Mouse (Mus musculus) heart, embryonic 15.5 days (tissue): Measurements from ENCODE around the gene Fam155a. TPM values are rescaled to one million over a fixed set of nuclear protein-coding genes. Genes with fewer than 3 reads are reported as not detected.

Experiments used
- ATAC-seq: fragments of 200-750 bp; cut with Nextera tagmentation; replicated peaks from 2 replicates; pipeline ENCODE4 v1.8.0; 2017; ENCODE audit warnings: low read depth, moderate TSS enrichment; ENCODE audit not compliant: insufficient number of reproducible peaks, insufficient read depth, low FRiP score
- H3K27ac ChIP-seq: fragments of 300-500 bp; sonication (generic); 2 replicates; pipeline ENCODE4 v1.5.1; 2015; ENCODE audit warnings: mild to moderate bottlenecking, inconsistent platforms
- H3K27me3 ChIP-seq: fragments of 300-500 bp; sonication (generic); 2 replicates; pipeline ENCODE4 v1.6.1; 2015; ENCODE audit warnings: inconsistent platforms
- H3K36me3 ChIP-seq: fragments of 300-500 bp; sonication (generic); 2 replicates; pipeline ENCODE4 v1.6.1; 2015; ENCODE audit warnings: mild to moderate bottlenecking, inconsistent platforms
- H3K4me1 ChIP-seq: fragments of 300-500 bp; sonication (generic); replicated peaks from 2 replicates; pipeline ENCODE4 v1.6.1; 2015; ENCODE audit warnings: inconsistent platforms
- H3K4me2 ChIP-seq: fragments of 300-500 bp; sonication (generic); 2 replicates; pipeline ENCODE4 v1.6.1; 2015; ENCODE audit warnings: inconsistent platforms, mild to moderate bottlenecking, moderate library complexity
- H3K4me3 ChIP-seq: fragments of 300-500 bp; sonication (generic); 2 replicates; pipeline ENCODE4 v1.5.1; 2015; ENCODE audit warnings: mild to moderate bottlenecking, inconsistent platforms
- H3K9ac ChIP-seq: fragments of 300-500 bp; sonication (generic); 2 replicates; pipeline ENCODE4 v1.6.1; 2015; ENCODE audit warnings: mild to moderate bottlenecking, inconsistent platforms
- H3K9me3 ChIP-seq: fragments of 300-500 bp; sonication (generic); replicated peaks from 2 replicates; pipeline ENCODE4 v1.6.1; 2016; ENCODE audit warnings: inconsistent platforms
- WGBS: fragments of 180-500 bp; shearing (Covaris S2); methylation state at CpG from one replicate; pipeline ENCODE4 v1.1.7; 2015; ENCODE audit warnings: mixed read lengths; 5-methylcytosine and 5-hydroxymethylcytosine counted together
- polyA plus RNA-seq: library from polyadenylated mRNA; unstranded; fragments of >200 nt; fragmentation: Nextera tagmentation; extraction: Ambion mirVana; gene quantifications from 2 replicates; pipeline ENCODE4 v1.2.1, GENCODE M21; 2015

Fam155a gene
- polyA plus RNA-seq, 1 experiment from 2014 or later = 0.05 TPM

DNA sequence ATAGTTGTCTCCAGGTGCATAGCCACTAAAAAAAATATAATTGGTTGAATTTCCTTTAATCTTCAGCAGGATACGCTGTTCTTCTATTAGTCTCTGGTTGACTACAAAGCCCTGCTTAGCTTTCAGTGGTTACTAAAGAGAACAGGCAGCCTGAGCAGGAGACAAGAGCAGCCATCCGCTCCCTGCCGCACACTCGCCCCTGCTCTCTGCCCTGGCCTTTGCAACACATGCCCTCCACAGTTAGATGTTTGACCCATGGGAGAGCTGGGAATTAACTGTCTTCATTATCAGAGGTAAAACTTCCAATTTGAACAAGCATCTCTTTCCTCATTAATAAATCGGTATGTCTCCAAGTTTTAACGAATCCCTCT is 435.0 kb downstream of the Fam155a start:
- WGBS = 65% methylated on average over 6 of the region's 6 CpGs
- no peak overlapping the region for H3K27ac ChIP-seq
- ATAC-seq = no peak
- H3K36me3 ChIP-seq = no peaks in the 10 kb centered on the region
- no peaks in the 10 kb centered on the region for H3K9me3 ChIP-seq
- no peaks in the 10 kb centered on the region for H3K4me1 ChIP-seq
- H3K4me3 ChIP-seq = no peak overlapping the region
- H3K27me3 ChIP-seq = no peaks in the 10 kb centered on the region
- H3K4me2 ChIP-seq = no peak overlapping the region
- H3K9ac ChIP-seq = no peak overlapping the region

GRCm38 (mm10) chr8:9335285-9335932 is 435.6 kb downstream of the Fam155a start:
- Histone ChIP-seq H3K4me3 (no peak overlapping the region), H3K4me2 (no peak overlapping the region), H3K27ac (no peak overlapping the region), H3K9ac (no peak overlapping the region), H3K9me3 (no peaks in the 10 kb centered on the region), H3K36me3 (no peaks in the 10 kb centered on the region), H3K27me3 (no peaks in the 10 kb centered on the region), H3K4me1 (no peaks in the 10 kb centered on the region)
- WGBS = 62% methylated on average over 10 of the region's 10 CpGs
- ATAC-seq = no peak

- no peak for ATAC-seq
- WGBS = 36% methylated on average over 2 of the region's 2 CpGs
- Histone ChIP-seq H3K27me3 (no peaks in the 10 kb centered on the region), H3K36me3 (no peaks in the 10 kb centered on the region), H3K4me2 (no peak overlapping the region), H3K27ac (no peak overlapping the region), H3K9me3 (no peaks in the 10 kb centered on the region), H3K4me3 (no peak overlapping the region), H3K9ac (no peak overlapping the region), H3K4me1 (no peaks in the 10 kb centered on the region)
Measured at GRCm38 (mm10) chr8:9332766-9333165, 438.2 kb downstream of the Fam155a start.

DNA sequence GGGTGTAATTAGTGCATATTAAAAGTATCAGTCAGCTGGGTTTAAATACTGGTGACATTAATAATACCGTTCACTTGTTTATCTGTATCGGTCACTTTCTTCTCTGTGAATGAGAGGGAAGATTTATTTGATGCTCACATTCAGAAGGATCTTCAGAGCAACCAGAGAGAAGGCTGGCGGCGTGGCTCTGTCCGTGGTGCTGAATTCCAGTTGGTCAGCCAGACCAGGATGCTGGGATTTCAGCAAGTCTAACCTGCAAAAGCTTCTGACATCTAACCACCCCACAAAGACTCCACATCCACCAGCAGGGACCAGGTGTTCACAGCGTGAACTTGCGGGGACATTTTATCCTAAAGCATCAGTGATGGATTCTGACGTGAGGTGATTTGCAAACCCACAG is 461.5 kb downstream of the Fam155a start:
- H3K4me2 ChIP-seq = no peak overlapping the region
- H3K4me3 ChIP-seq = no peak overlapping the region
- no peak overlapping the region for H3K27ac ChIP-seq
- H3K9me3 ChIP-seq = no peaks in the 10 kb centered on the region
- H3K4me1 ChIP-seq = no peaks in the 10 kb centered on the region
- H3K27me3 ChIP-seq = no peaks in the 10 kb centered on the region
- H3K9ac ChIP-seq = no peak overlapping the region
- H3K36me3 ChIP-seq = no peaks in the 10 kb centered on the region
- WGBS = 31% methylated on average over 8 of the region's 8 CpGs
- no peak for ATAC-seq

DNA sequence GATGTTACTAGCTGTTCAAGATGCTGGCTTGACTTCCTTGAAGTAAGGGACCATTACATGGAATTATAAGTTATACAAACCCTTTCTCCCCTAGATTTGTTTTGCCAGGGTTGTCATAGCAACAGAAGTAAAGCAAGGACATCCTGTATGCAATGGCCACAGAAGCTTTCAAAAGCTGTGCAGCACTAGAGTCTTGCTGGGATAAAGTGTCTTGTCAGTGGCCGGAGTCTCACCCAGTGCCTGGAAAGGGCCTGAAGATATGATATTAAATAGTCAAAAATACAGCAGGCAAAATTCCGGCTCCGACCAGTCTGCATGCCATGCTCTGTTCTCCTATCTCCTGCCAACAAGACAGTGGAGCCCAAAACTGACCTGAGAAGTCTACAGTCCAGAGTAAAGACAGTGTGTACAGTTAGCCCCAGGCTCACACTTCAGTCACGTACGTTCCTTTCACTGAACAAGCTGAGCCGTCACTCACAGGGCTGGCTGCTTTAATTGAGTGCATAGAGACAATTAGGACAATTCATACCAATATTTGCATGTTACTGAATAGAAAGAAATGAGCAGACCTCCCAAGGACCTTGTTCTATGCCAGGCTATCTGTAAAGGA is 467.3 kb downstream of the Fam155a start:
- Histone ChIP-seq H3K9ac (no peak overlapping the region), H3K27ac (no peak overlapping the region), H3K27me3 (no peaks in the 10 kb centered on the region), H3K4me3 (no peak overlapping the region), H3K36me3 (no peaks in the 10 kb centered on the region), H3K4me1 (no peaks in the 10 kb centered on the region), H3K4me2 (no peak overlapping the region), H3K9me3 (no peaks in the 10 kb centered on the region)
- 67% methylated on average over 6 of the region's 6 CpGs for WGBS
- no peak for ATAC-seq

GRCm38 (mm10) chr8:9295046-9295445 is 475.9 kb downstream of the Fam155a start:
- WGBS = 55% methylated on average over 2 of the region's 2 CpGs

GRCm38 (mm10) chr8:9292532-9292931 is 478.4 kb downstream of the Fam155a start:
- no peak overlapping the region for H3K4me3 ChIP-seq
- H3K27me3 ChIP-seq = no peaks in the 10 kb centered on the region
- no peak overlapping the region for H3K9ac ChIP-seq
- no peaks in the 10 kb centered on the region for H3K4me1 ChIP-seq
- WGBS = 48% methylated on average over 2 of the region's 2 CpGs
- H3K36me3 ChIP-seq = no peaks in the 10 kb centered on the region
- H3K27ac ChIP-seq = no peak overlapping the region
- no peak overlapping the region for H3K4me2 ChIP-seq
- no peak for ATAC-seq
- H3K9me3 ChIP-seq = no peaks in the 10 kb centered on the region

More at GRCm38 (mm10) chr8:9295046-9295445, 475.9 kb downstream of the Fam155a start:
- Histone ChIP-seq H3K4me1 (no peaks in the 10 kb centered on the region), H3K27ac (no peak overlapping the region), H3K4me2 (no peak overlapping the region), H3K9me3 (no peaks in the 10 kb centered on the region), H3K9ac (no peak overlapping the region), H3K27me3 (no peaks in the 10 kb centered on the region), H3K36me3 (no peaks in the 10 kb centered on the region), H3K4me3 (no peak overlapping the region)
- no peak for ATAC-seq

- Histone ChIP-seq H3K4me2 (no peak overlapping the region), H3K9me3 (no peaks in the 10 kb centered on the region), H3K9ac (no peak overlapping the region), H3K27me3 (no peaks in the 10 kb centered on the region), H3K27ac (no peak overlapping the region), H3K4me3 (no peak overlapping the region), H3K36me3 (no peaks in the 10 kb centered on the region), H3K4me1 (no peaks in the 10 kb centered on the region)
- WGBS = 55% methylated on average over 8 of the region's 8 CpGs
- ATAC-seq = no peak
Measured at GRCm38 (mm10) chr8:9288015-9288729, 482.8 kb downstream of the Fam155a start.

- 71% methylated on average over 8 of the region's 8 CpGs for WGBS
- no peak overlapping the region for H3K4me3 ChIP-seq
- no peaks in the 10 kb centered on the region for H3K4me1 ChIP-seq
- ATAC-seq = no peak
- no peaks in the 10 kb centered on the region for H3K36me3 ChIP-seq
- H3K9me3 ChIP-seq = no peaks in the 10 kb centered on the region
- no peak overlapping the region for H3K4me2 ChIP-seq
- H3K27ac ChIP-seq = no peak overlapping the region
- no peaks in the 10 kb centered on the region for H3K27me3 ChIP-seq
- H3K9ac ChIP-seq = no peak overlapping the region
Measured at GRCm38 (mm10) chr8:9274117-9274516, 496.8 kb downstream of the Fam155a start.

DNA sequence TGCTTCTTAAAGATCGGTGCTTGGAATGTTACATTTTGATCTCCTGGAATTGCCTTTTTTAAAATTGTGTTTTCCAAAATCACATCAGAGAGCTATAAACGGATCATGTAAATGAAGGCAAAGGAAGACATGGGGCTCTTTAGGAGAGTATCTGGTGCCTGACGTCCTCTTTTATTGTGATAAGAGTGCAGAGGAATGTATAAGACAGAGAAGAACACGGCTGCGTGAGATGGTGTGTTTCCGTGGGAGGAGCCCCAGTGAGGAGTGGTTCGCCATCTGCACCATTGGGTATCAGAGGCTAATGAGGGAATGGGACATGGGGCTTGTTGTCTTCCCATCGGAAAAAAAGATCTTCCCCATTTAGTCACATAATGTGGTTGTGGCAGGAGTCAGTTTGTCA is 506.6 kb downstream of the Fam155a start:
- H3K4me3 ChIP-seq = no peak overlapping the region
- no peak overlapping the region for H3K9ac ChIP-seq
- 67% methylated on average over 8 of the region's 8 CpGs for WGBS
- no peaks in the 10 kb centered on the region for H3K36me3 ChIP-seq
- H3K27me3 ChIP-seq = no peaks in the 10 kb centered on the region
- H3K4me1 ChIP-seq = no peaks in the 10 kb centered on the region
- no peak overlapping the region for H3K4me2 ChIP-seq
- H3K9me3 ChIP-seq = no peaks in the 10 kb centered on the region
- no peak for ATAC-seq
- H3K27ac ChIP-seq = no peak overlapping the region

DNA sequence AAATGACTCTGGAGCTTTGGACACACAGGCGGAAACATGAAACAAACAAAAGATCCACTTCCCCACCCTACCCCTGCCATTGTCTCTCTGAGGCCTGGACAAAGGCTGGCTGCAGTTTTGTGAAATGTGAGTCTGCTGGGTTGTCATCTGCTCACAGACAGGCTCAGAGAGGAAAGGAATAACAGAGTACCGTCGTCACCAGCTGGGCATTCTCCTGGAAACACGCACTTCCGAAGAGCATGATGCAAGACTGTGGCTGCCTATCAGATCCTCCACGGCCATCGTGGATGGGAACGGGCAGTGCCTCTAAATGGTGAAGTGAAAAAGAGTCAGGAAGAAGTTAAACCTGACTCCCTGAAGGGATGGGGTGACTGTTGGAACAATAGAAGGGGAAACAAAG is 509.4 kb downstream of the Fam155a start:
- Histone ChIP-seq H3K4me2 (no peak overlapping the region), H3K9me3 (no peaks in the 10 kb centered on the region), H3K4me3 (no peak overlapping the region), H3K27ac (no peak overlapping the region), H3K36me3 (no peaks in the 10 kb centered on the region), H3K27me3 (no peaks in the 10 kb centered on the region), H3K9ac (no peak overlapping the region), H3K4me1 (no peaks in the 10 kb centered on the region)
- 50% methylated on average over 8 of the region's 8 CpGs for WGBS
- ATAC-seq = no peak

DNA sequence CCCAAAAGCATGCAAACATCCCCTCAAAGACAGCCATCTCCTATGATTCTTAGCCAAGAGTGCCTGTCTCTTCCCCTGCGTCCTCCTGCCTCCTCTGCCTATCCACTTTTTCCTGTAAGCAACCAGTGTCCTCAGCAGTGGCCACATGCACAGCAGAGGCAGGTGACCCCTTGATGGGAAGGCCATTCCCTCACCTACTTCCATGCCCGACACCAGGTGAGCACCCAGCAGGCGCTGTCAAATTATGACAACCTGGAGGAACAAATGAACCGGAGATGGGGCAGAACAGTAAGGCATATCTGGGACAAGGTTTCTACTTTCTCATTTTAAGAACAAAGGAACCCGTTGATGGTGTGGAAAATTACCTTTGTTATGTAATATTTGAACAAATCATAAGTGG is 515.6 kb downstream of the Fam155a start:
- no peaks in the 10 kb centered on the region for H3K27me3 ChIP-seq
- H3K36me3 ChIP-seq = no peaks in the 10 kb centered on the region
- no peak overlapping the region for H3K4me3 ChIP-seq
- H3K4me2 ChIP-seq = no peak overlapping the region
- H3K9me3 ChIP-seq = no peaks in the 10 kb centered on the region
- ATAC-seq = no peak
- WGBS = 84% methylated on average over 5 of the region's 5 CpGs
- H3K9ac ChIP-seq = no peak overlapping the region
- no peak overlapping the region for H3K27ac ChIP-seq
- no peaks in the 10 kb centered on the region for H3K4me1 ChIP-seq
